Mouse (Mus musculus): ENCODE data around the gene Tex48. TPM values are rescaled to one million over a fixed set of nuclear protein-coding genes. Genes with fewer than 3 reads are reported as not detected.

Tex48 gene
- polyA plus RNA-seq, 1 experiment from 2014 or later = not detected

DNA sequence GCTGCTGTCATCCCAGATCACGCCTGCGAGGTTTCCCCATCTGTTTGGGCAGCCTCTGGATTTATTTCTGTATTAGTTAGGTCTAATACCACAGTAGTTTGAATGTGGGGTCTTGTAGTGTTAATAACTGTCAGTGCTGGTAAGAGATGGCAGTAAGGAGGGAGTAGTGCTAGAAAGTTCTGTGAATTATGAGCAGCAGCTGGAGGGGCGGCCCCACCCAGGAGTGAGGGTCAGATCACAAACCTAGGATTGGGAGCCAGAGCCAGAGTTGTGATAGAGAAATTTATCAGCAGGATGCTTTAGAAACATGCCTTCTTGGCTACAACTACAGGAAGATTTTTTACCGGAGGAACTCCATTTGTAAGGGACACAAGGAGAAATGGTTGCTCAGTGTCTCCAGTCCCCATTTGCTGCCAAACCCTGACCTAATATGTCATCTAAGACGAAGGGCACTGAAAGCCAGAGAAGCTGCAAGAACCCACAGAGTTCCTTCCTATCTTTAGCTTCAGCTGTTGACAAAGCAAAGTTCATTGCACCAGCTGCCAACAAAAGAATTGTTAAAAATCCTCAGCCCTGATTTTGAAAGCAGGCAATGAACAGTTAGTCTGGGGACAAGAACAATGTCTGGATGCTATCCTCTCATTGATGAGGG, 27.6 kb downstream of the Tex48 start:
- Histone ChIP-seq H3K9ac (no peak overlapping the region), H3K4me2 (no peak overlapping the region), H3K27ac (no peak overlapping the region), H3K9me3 (no peaks in the 10 kb centered on the region), H3K4me3 (no peak overlapping the region), H3K27me3 (no peaks in the 10 kb centered on the region), H3K4me1 (peaks cover 9% of the 10 kb centered on the region; the same call in 1 of the 2 replicates), H3K36me3 (no peaks in the 10 kb centered on the region)
- 53% methylated on average over 5 of the region's 5 CpGs for WGBS
- no peak for ATAC-seq (ENCODE audit: borderline replicate concordance, extremely low read depth, low FRiP score, low TSS enrichment)

DNA sequence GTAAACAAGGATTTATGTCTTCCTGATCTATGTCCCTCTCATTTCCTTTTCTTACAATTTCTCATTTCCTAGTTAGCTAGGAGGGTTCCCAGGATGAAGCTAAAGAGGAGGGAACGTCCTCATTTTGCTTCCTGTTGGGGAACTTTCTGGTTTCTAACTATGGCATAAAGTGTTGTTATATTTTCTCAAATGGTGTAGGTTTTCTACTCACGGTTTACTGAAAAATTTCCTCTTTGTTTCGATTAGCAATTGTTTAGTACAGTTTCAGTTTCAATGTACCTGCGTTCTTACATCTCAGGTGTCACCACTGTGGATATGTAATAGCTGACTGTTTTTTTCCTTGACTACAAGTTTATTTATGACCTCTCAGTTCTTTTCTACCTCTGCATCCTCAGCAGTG, 31.7 kb downstream of the Tex48 start:
- ATAC-seq (ENCODE audit: borderline replicate concordance, extremely low read depth, low FRiP score, low TSS enrichment) = no peak
- WGBS = 69% methylated on average over 4 of the region's 4 CpGs

DNA sequence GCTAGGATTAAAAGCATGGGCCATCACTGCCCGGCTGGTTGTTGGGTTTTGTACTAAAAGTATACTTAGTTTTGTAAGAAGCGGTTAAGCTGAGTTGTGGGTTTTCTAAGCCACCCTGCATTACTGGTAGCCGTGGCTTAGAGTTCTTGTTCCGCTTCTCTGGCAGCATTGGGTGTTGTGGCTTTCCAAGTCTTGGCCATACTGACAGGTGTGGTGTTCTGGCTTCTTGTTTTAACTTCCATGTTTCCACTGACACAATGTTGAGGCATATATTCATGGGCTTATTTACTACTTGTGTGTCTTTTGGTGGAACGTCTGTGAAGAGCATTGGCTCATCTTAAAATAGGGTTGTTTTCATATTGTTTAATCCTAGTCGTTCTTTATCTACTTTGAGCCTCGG, 32.2 kb downstream of the Tex48 start:
- no peak for ATAC-seq (ENCODE audit: borderline replicate concordance, extremely low read depth, low FRiP score, low TSS enrichment)

More for the DNA sequence above, 31.7 kb downstream of the Tex48 start:
- Histone ChIP-seq H3K9ac (no peak overlapping the region), H3K4me2 (no peak overlapping the region), H3K27me3 (no peaks in the 10 kb centered on the region), H3K9me3 (no peaks in the 10 kb centered on the region), H3K4me1 (peaks cover 9% of the 10 kb centered on the region; the same call in 1 of the 2 replicates), H3K27ac (no peak overlapping the region), H3K4me3 (no peak overlapping the region), H3K36me3 (no peaks in the 10 kb centered on the region)

DNA sequence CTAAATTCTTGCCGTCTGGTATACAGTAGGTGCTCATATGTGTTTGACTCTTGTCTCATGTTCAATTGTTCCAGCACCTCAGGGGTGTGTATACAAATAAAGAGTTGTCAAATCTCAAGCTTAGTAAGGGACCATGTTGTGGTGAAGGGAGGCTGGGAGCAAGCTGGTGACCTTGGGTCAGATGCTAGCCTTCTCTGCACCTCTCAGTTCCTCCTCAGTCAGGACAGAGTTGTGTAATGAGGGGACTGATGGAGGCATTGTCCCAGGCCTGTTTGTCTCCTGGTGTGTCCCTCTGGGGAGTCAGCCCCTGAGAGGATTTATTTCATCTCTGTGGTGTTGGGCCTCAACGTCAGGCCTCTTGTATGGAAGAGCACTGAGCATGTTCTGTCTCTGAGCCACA, 36.0 kb downstream of the Tex48 start:
- WGBS = 85% methylated on average over 2 of the region's 2 CpGs
- Histone ChIP-seq H3K36me3 (no peaks in the 10 kb centered on the region), H3K4me2 (no peak overlapping the region), H3K4me1 (no peaks in the 10 kb centered on the region), H3K9me3 (no peaks in the 10 kb centered on the region), H3K27me3 (no peaks in the 10 kb centered on the region), H3K27ac (no peak overlapping the region), H3K9ac (no peak overlapping the region), H3K4me3 (no peak overlapping the region)
- no peak for ATAC-seq (ENCODE audit: borderline replicate concordance, extremely low read depth, low FRiP score, low TSS enrichment)

More for the DNA sequence above, 32.2 kb downstream of the Tex48 start:
- H3K27ac ChIP-seq = no peak overlapping the region
- H3K9ac ChIP-seq = no peak overlapping the region
- H3K9me3 ChIP-seq = no peaks in the 10 kb centered on the region
- H3K4me1 ChIP-seq = peaks cover 7% of the 10 kb centered on the region; the same call in 1 of the 2 replicates
- WGBS = 77% methylated on average over 7 of the region's 7 CpGs
- H3K4me2 ChIP-seq = no peak overlapping the region
- no peak overlapping the region for H3K4me3 ChIP-seq
- no peaks in the 10 kb centered on the region for H3K36me3 ChIP-seq
- no peaks in the 10 kb centered on the region for H3K27me3 ChIP-seq

DNA sequence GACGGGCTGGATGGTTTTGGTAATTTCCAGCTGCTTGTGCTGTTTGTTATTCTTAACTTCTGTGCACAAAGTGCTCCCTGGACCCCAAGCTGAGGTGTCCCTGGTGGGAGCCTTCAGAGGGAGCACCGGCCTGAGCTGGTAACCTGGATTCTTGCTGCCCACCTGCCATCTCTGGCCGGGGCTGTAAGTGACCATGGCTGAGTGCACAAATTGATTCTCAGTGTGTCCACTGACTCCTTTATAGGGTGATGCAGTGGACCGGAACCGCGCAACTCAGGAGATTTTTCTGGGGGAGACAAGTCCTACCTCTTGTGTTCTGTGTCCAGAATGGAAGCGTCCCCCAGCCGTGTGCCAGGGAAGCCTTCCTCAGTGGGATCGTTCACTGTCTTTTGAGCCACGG, 37.0 kb downstream of the Tex48 start:
- Histone ChIP-seq H3K9me3 (no peaks in the 10 kb centered on the region), H3K27ac (no peak overlapping the region), H3K9ac (no peak overlapping the region), H3K27me3 (no peaks in the 10 kb centered on the region), H3K36me3 (no peaks in the 10 kb centered on the region), H3K4me3 (no peak overlapping the region), H3K4me2 (no peak overlapping the region), H3K4me1 (no peaks in the 10 kb centered on the region)
- 86% methylated on average over 10 of the region's 10 CpGs for WGBS
- ATAC-seq (ENCODE audit: borderline replicate concordance, extremely low read depth, low FRiP score, low TSS enrichment) = no peak

DNA sequence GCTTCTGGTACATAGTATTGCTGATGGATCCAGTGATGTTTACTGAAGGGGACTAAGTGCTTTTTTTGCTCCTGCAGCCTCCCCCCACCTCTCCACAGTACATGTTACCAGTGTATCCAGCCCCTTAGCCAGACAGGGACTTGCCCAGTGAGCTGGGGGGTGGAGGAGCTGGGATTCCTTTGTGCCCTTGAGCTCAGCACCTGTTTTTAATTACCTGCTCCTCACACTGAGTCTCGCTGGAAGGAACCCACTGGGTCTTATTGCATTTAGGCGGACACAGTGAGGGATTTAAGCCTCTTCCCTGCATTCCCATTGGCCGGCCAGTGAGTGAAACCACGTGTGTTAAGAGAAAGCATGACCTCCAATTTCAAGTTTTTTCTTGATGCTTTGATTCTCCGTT, 39.6 kb downstream of the Tex48 start:
- no peak for ATAC-seq (ENCODE audit: borderline replicate concordance, extremely low read depth, low FRiP score, low TSS enrichment)
- Histone ChIP-seq H3K27me3 (no peaks in the 10 kb centered on the region), H3K4me1 (no peaks in the 10 kb centered on the region), H3K9ac (no peak overlapping the region), H3K4me2 (no peak overlapping the region), H3K36me3 (no peaks in the 10 kb centered on the region), H3K4me3 (no peak overlapping the region), H3K27ac (no peak overlapping the region), H3K9me3 (no peaks in the 10 kb centered on the region)
- WGBS = 65% methylated on average over 5 of the region's 5 CpGs

DNA sequence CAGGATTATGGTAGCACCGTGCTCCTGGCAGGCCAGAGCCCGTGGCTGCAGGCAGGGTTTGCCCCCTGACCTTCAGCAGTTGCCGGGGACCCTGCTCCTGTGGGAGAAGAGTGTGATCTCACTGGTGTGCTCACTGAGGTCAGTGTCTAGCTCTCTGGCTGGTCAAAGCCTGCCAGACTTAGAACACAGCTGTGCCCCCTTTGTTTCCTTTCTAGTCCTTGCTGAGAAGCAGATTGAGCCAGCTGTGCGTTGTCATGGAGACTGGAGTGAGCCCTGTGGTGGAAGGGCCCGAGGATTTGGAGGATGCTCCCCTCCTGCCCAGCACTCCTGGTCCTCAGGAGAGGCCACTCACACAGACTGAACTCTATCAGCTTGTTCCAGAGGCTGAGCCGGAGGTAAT, 42.1 kb downstream of the Tex48 start:
- ATAC-seq (ENCODE audit: borderline replicate concordance, extremely low read depth, low FRiP score, low TSS enrichment) = no peak

DNA sequence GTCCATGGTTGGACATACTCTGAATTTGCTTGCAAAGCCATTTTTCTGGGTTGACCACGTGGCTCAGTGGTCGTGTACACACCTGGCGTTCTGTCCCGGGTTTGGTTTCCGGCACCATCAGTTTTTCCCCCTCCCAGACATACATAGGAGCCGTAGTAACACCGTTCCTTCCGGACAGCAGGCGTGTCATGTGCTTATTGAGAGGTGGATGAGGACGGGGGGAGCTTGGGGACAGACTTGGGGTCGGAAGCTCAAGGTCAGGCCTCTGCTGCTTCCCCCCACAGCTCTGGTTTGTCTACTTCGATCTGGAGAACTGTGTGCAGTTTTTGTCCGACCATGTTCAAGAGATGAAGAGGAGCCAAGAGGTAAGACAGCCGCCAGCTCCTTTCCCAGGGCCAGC, 42.6 kb downstream of the Tex48 start:
- 79% methylated on average over 14 of the region's 14 CpGs for WGBS
- Histone ChIP-seq H3K4me1 (no peaks in the 10 kb centered on the region), H3K9me3 (no peaks in the 10 kb centered on the region), H3K4me3 (no peak overlapping the region), H3K4me2 (no peak overlapping the region), H3K27me3 (no peaks in the 10 kb centered on the region), H3K9ac (no peak overlapping the region), H3K36me3 (no peaks in the 10 kb centered on the region), H3K27ac (no peak overlapping the region)
- ATAC-seq (ENCODE audit: borderline replicate concordance, extremely low read depth, low FRiP score, low TSS enrichment) = no peak

More for the DNA sequence above, 42.1 kb downstream of the Tex48 start:
- Histone ChIP-seq H3K27ac (no peak overlapping the region), H3K4me2 (no peak overlapping the region), H3K9ac (no peak overlapping the region), H3K4me3 (no peak overlapping the region), H3K4me1 (no peaks in the 10 kb centered on the region), H3K9me3 (no peaks in the 10 kb centered on the region), H3K27me3 (no peaks in the 10 kb centered on the region), H3K36me3 (no peaks in the 10 kb centered on the region)
- WGBS = 52% methylated on average over 6 of the region's 6 CpGs

DNA sequence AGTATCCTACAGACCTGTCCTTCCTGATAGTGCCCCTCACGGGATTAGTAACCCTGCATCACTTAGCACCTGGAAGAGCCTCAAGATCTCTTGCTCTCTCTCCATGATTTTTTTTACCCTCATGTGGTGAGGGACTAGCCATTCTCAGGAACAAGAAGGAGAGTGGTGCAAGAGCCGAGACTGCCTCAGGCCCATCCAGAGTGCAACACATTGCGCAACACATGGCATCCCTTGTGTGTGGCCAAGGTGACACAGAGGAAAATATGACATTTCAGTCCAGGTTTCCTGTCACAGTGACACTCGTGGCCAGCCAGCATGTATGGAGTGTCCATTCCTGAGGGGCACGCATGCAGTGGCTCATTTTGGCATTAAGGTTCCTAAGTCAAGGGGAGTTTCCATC, 49.6 kb downstream of the Tex48 start:
- H3K4me3 ChIP-seq = no peak overlapping the region
- H3K36me3 ChIP-seq = no peaks in the 10 kb centered on the region
- 86% methylated on average over 5 of the region's 5 CpGs for WGBS
- H3K9ac ChIP-seq = no peak overlapping the region
- no peak overlapping the region for H3K27ac ChIP-seq
- H3K4me2 ChIP-seq = no peak overlapping the region
- H3K27me3 ChIP-seq = no peaks in the 10 kb centered on the region
- 0 out of 2 replicates have a peak, but pooled peaks cover 8% of the 10 kb centered on the region for H3K4me1 ChIP-seq
- ATAC-seq (ENCODE audit: borderline replicate concordance, extremely low read depth, low FRiP score, low TSS enrichment) = no peak
- H3K9me3 ChIP-seq = no peaks in the 10 kb centered on the region

DNA sequence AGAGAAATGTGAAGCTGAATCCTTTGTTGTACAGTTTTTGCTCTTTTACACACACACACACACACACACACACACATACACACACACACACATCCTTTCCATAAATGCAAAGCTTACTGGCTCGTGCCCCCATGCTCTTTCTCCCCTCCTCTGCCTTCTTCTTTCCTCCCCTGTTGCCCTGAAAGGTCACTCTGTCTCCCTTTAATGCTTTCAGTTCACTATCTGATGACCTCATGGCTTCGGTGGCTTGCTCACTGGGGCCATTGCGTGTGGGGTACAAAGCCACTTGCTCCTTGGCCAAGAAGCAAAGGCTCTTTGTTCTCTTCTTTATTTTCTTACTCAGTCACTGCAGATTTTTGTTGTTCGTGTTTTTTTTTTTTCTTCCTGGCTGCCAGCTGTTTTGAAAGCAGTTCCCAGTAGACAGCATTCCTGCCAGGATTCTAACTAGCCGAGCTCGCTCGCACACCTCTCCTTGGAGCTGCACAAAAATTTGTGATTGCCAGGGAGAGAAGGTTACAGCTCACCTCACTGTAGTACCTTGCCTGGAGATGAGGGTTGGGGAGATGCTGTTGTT, 51.9 kb downstream of the Tex48 start:
- Histone ChIP-seq H3K4me2 (no peak overlapping the region), H3K4me1 (0 out of 2 replicates have a peak, but pooled peaks cover 8% of the 10 kb centered on the region), H3K4me3 (no peak overlapping the region), H3K27ac (peak overlapping the region; percentile 25; the same call in 1 of the 2 replicates), H3K9me3 (no peaks in the 10 kb centered on the region), H3K9ac (no peak overlapping the region), H3K36me3 (peaks cover 3% of the 10 kb centered on the region; the same call in 1 of the 2 replicates), H3K27me3 (no peaks in the 10 kb centered on the region)
- ATAC-seq (ENCODE audit: borderline replicate concordance, extremely low read depth, low FRiP score, low TSS enrichment) = no peak
- WGBS = 32% methylated on average over 7 of the region's 7 CpGs

DNA sequence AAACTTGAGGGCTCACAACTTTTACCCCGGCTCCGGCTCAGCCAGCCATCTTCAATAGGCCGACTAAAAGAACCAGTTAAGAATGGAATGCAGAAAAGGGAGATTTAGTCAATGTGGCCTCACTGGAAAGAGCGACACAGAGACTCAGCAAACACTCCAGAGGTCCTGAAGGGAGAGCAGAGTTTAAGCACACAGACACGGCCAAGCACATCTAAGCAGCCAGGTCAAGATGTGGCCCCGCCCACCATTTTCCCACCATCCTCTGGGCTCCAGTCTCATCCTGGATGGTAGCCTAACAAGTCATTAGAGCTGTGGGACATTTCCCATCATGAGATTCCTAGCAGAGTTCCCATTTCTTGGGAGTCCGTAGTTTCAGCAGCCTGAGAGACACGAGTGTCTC, 52.9 kb downstream of the Tex48 start:
- H3K27ac ChIP-seq = peak overlapping the region; percentile 43

DNA sequence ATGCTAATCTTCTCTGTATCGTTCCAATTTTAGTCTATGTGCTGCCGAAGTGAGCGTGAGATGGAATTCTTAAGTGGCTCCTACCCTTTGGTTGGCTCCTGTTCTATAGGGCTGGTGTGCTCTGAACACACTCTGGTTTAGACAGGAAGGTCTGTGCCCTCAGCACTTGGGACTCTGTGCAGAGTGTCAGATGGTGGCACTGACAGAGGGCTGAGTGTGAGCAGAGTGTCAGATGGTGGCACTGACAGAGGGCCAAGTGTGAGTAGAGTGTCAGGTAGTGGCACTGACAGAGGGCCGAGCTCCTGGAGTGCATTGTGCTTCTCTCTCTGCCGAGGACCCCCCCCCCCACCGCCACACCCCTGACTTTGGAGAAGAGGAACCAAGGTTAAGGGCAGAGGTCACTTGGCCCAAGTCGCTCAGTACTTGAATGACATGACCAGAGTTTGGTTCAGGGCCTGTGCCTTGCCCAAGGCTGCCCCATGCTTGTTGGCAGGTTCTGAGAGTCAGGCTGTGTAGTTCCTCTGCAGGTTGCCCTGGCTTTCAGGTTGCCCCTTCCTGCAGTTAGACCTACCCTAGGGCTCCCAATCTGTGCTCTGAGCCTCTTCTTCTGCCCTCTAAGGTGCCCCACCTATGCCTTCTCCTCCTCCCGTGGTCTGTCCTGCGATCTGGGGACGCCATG, 54.4 kb downstream of the Tex48 start:
- Histone ChIP-seq H3K27ac (no peak overlapping the region), H3K9ac (no peak overlapping the region), H3K4me2 (no peak overlapping the region), H3K27me3 (no peaks in the 10 kb centered on the region), H3K36me3 (peaks cover 5% of the 10 kb centered on the region; the same call in 1 of the 2 replicates), H3K9me3 (no peaks in the 10 kb centered on the region), H3K4me3 (no peak overlapping the region), H3K4me1 (0 out of 2 replicates have a peak, but pooled peaks cover 8% of the 10 kb centered on the region)
- ATAC-seq (ENCODE audit: borderline replicate concordance, extremely low read depth, low FRiP score, low TSS enrichment) = no peak
- 71% methylated on average over 9 of the region's 10 CpGs for WGBS

More for the DNA sequence above, 52.9 kb downstream of the Tex48 start:
- 0 out of 2 replicates have a peak, but pooled peaks cover 8% of the 10 kb centered on the region for H3K4me1 ChIP-seq
- H3K27me3 ChIP-seq = no peaks in the 10 kb centered on the region
- no peak overlapping the region for H3K4me3 ChIP-seq
- no peak overlapping the region for H3K4me2 ChIP-seq
- peaks cover 5% of the 10 kb centered on the region; the same call in 1 of the 2 replicates for H3K36me3 ChIP-seq
- 65% methylated on average over 8 of the region's 8 CpGs for WGBS
- no peaks in the 10 kb centered on the region for H3K9me3 ChIP-seq
- H3K9ac ChIP-seq = no peak overlapping the region
- 0 out of 2 replicates have a peak, but pooled peaks have one; percentile 25 for ATAC-seq (ENCODE audit: borderline replicate concordance, extremely low read depth, low FRiP score, low TSS enrichment)

Data from lung, embryonic 15.5 days (tissue).